Mouse (Mus musculus) kidney, adult 2 months (tissue): ENCODE measurements around the gene Ublcp1. TPM values are rescaled to one million over a fixed set of nuclear protein-coding genes. Genes with fewer than 3 reads are reported as not detected.

Experiments
- DNase-seq: peaks from one replicate; pipeline ENCODE4 v3.0.0; 2021
- H3K27ac ChIP-seq: fragments of 200-500 bp; 2 replicates; pipeline ENCODE4 v1.5.1; 2012; ENCODE audit warnings: low read depth, low read length, control low read depth, inconsistent platforms; ENCODE audit not compliant: insufficient read depth
- H3K27me3 ChIP-seq: fragments of 200-500 bp; replicated peaks from 2 replicates; pipeline ENCODE4 v1.6.1; 2012; ENCODE audit warnings: mild to moderate bottlenecking, moderate library complexity, low read length, inconsistent platforms; ENCODE audit not compliant: control insufficient read depth, insufficient read depth
- H3K36me3 ChIP-seq: fragments of 200-500 bp; 2 replicates; pipeline ENCODE4 v1.6.1; 2012; ENCODE audit warnings: mild to moderate bottlenecking, moderate library complexity, low read length, inconsistent platforms; ENCODE audit not compliant: control insufficient read depth, insufficient read depth
- H3K4me1 ChIP-seq: fragments of 200-500 bp; 2 replicates; pipeline ENCODE4 v1.6.1; 2011; ENCODE audit warnings: low read length; ENCODE audit not compliant: control insufficient read depth, insufficient read depth
- H3K4me3 ChIP-seq: fragments of 200-500 bp; 2 replicates; pipeline ENCODE4 v1.5.1; 2011; ENCODE audit warnings: mild to moderate bottlenecking, low read depth, low read length, control low read depth; ENCODE audit not compliant: insufficient read depth
- CTCF ChIP-seq: fragments of 200-500 bp; conservative IDR thresholded peaks from 2 replicates; pipeline ENCODE4 v1.5.1; 2011; ENCODE audit warnings: low read depth, mild to moderate bottlenecking, control low read depth, low read length, moderate library complexity, mixed read lengths; ENCODE audit not compliant: insufficient read depth, insufficient read length
- POLR2A ChIP-seq: fragments of 200-500 bp; IDR thresholded peaks from one replicate; pipeline ENCODE4 v1.6.1; 2011; ENCODE audit warnings: low read depth, low read length, control low read depth
- WGBS: fragments of 180-500 bp; shearing (Covaris S2); methylation state at CpG from one replicate; pipeline ENCODE4 v1.1.7; 2018; 5-methylcytosine and 5-hydroxymethylcytosine counted together
- polyA plus RNA-seq: library from polyadenylated mRNA; depleted of rRNA; stranded (reverse); fragments of >200 nt; gene quantifications from 2 replicates; pipeline ENCODE4 v1.2.3, GENCODE M21; 2012; rRNA removed

The Ublcp1 gene
- 18.3 and 18.7 TPM in 2 replicates for polyA plus RNA-seq

DNA sequence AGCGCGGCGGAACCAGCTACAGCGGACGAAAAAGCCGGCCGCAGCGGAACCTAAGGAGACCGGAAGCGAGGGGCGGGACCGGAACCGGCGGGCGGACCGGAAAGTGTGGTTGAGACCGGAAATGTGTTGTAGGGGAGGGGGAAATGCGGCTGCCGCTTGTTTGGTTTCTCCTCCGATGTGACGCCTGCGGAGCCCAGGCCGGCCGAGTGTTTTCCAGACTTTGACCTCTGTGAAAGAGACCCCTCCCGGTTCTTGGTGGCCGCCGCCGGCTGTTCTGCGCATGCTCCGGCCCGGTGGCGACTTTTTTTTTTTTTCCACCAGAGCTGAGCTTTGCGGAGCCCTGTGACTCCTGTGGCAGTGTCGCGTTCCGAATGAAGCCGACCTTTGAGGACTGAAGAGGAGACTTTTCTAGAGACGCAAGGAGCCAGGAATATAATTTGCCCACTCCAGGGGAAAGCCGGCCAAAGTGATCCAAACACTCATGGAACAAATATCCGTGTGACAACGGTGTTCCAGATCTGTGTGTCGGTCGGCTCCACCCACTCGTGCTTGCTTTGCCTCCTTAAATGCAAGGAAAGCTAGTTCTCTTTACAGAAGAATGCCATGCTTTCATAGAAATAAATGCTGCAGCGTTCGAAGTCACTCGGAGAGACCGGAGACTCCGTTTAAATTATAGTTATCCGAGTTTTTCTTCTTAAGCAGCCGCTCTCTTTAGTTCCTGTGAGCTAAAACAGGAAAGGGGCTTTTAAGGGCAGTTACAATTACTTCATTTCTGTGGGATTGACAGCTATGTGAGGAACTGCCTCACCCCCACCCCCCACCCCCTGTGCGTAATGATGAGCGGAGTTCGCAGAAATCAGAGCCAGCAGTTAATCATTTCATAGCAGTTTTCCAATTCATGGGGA lies at the start of gene Ublcp1:
Gene Ublcp1, minus strand, starts transcription at position 67 of the 905 bp plus-strand sequence.
- TF ChIP-seq POLR2A (no peak), CTCF (no peak)
- Histone ChIP-seq H3K4me1 (peaks cover 6% of the 10 kb centered on the region; the same call in 1 of the 2 replicates), H3K36me3 (no peaks in the 10 kb centered on the region; the same call in 1 of the 2 replicates), H3K27me3 (no peaks in the 10 kb centered on the region), H3K27ac (peak within 1 kb of the TSS; percentile 93), H3K4me3 (peak within 1 kb of the TSS; percentile 93)
- peak; percentile 97 for DNase-seq
- WGBS: under 1% methylated on average over 54 of the region's 54 CpGs

DNA sequence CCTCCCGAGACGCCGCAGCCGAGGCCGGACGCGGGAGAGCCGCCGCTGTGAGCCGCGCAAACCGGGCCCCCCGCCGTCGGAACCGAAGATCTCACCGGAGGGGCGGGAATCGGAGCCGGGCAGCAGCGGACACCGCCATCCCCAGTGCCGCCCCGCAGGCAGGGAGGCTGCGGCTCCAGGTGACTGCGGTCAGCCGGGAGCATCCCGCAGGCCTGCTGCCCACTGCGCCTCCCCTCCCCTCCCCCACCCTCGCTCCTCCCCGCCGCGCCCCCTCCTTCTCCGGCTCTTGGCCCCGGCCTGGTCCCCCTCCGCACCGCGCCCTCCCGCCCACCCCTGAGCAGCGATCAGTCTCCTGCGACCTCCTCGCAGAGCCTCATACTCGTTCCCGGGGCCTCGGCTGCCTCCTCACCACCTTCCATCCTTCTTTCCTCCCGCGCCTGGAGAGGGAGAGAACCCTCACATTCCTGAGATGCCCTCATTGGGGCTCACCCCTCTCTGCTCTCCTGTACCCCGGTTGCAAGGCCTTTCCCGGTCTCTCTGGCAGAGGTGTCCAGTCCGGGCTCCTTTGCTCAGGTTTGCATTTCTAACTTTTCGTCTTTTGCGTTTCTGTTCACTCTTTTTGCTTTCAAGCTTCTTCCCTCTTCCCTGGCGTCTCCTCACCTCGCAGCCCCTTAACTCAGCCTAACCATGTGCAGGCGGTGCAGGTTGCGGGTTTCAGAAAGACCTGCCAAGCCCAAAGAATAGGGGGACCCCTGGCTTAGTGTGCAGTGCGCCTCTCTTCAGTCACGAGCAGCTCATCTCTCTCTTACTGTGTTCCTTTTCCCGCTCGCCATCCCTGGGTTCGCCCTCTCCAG lies 49.0 kb upstream of the Ublcp1 start:
- peak; percentile 23 for DNase-seq
- peaks cover 8% of the 10 kb centered on the region; the same call in 1 of the 2 replicates for H3K4me1 ChIP-seq
- H3K36me3 ChIP-seq: no peaks in the 10 kb centered on the region
- H3K4me3 ChIP-seq: peak overlapping the region; percentile 64
- peak overlapping the region; percentile 78 for H3K27ac ChIP-seq
- no peaks in the 10 kb centered on the region for H3K27me3 ChIP-seq
- TF ChIP-seq CTCF: no peak
- TF ChIP-seq POLR2A: no peak
- under 1% methylated on average over 49 of the region's 61 CpGs for WGBS

DNA sequence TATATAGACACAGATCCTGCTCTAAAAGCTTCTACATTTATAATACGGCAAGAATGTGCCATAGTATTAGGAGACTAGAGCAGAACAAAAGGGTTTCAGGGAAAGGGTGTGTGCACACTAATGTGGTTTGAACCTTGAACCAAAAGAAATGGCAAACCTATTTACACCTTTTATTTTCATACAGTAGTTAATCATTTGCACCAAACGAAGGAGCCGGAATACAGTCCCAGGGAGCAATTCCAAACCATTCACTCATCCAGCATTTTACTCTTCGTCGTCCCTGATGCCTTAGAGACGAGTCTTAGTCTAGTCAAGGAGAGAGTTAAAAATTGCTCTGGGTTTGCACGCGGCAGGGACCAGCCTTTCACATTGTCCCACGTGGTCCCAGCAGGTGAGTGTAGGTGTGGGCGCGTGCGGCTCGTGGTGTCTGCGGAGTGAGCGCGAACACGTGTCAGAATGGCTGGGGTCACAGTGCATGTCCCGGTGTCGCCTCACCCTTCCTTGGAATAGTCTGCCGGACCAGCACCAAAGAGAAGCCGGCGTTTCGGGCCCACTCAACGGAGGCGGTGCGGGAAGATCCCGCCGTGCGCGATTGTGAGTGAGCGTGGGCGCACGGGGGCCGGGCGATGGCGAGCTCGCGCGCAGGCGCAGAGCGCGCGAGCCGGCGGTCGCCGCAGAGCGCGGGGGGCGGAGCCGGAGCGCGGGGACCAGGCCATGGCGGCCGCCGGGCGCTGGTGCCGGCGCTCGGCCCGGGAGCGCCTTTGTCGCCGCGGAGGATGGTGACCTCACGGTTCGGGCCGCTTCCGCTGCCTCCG lies 48.2 kb upstream of the Ublcp1 start, which contains the start of gene Rnf145:
Gene Rnf145, plus strand, starts transcription at position 684 of the 815 bp plus-strand sequence.
- peak; percentile 83 for DNase-seq
- WGBS: 1% methylated on average over 67 of the region's 70 CpGs

DNA sequence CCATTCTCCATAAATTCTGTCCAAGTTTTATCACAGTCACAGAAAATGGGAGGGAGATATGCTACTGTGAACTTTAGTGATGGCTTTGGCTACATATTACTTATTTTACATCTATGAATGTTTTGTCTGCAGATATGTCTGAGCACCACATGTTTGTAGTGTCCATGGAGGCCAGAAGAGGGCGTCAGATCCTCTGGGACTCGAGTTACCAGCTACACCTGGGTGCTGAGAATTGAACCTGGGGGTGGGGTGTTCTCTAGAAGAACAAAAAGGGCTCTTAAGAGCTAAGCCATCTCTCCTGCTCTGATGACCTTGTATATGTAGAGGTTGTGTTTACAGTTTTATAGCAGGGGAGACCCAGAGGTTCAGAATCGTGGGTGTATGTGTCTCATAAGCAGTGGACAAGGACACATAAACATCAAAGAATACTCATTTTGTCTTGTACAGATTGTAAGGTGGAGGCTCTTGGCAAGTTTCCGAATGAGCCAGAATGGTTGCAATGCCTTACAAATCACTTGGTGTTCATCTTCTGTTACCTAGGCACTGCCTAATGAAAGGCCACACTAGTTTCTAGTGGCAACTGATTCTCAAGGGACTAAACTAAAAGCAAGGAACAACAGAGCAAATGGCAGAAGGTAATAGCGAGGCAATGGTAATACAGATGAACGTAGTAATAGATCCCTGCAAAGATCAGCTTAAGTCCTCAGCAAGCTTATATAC lies 47.4 kb upstream of the Ublcp1 start:
- Histone ChIP-seq H3K27ac (peak overlapping the region; percentile 61), H3K36me3 (no peaks in the 10 kb centered on the region), H3K4me3 (no peak overlapping the region), H3K27me3 (no peaks in the 10 kb centered on the region), H3K4me1 (peaks cover 8% of the 10 kb centered on the region; the same call in 1 of the 2 replicates)
- DNase-seq: no peak
- no peak for TF ChIP-seq POLR2A
- no peak for TF ChIP-seq CTCF
- WGBS: 45% methylated on average over 6 of the region's 6 CpGs

More for the DNA sequence above, 48.2 kb upstream of the Ublcp1 start, which contains the start of gene Rnf145:
- Histone ChIP-seq H3K4me3 (peak within 1 kb of the TSS; percentile 64), H3K27ac (peak within 1 kb of the TSS; percentile 78), H3K27me3 (no peaks in the 10 kb centered on the region), H3K4me1 (peaks cover 8% of the 10 kb centered on the region; the same call in 1 of the 2 replicates), H3K36me3 (no peaks in the 10 kb centered on the region)
- TF ChIP-seq CTCF: no peak
- TF ChIP-seq POLR2A: no peak

DNA sequence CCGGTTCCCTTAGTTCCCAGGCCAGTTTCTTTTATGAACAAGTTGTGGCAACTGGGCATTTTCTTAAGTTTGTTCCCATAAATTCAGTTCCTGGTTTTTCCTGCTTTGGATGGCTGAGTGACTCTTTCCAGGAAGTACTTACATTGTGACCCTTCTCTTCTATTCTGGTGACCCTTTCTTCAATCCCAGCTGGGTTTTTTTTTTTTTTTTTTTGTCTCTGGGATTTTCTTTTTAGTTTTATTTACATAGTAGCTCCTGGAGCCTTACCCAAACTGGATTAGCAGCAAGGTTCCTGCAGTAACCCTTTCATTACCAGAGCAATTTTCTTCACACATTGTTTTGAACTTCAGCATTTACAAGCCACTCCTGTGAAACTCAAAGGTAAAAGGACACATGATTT lies 46.1 kb upstream of the Ublcp1 start:
- Histone ChIP-seq H3K4me1 (peaks cover 8% of the 10 kb centered on the region; the same call in 1 of the 2 replicates), H3K4me3 (no peak overlapping the region)
- WGBS: 45% methylated on average over 1 of the region's 1 CpGs

More for the DNA sequence above, 46.1 kb upstream of the Ublcp1 start:
- no peaks in the 10 kb centered on the region for H3K36me3 ChIP-seq
- DNase-seq: no peak
- no peak overlapping the region for H3K27ac ChIP-seq
- TF ChIP-seq CTCF (no peak), POLR2A (no peak)
- no peaks in the 10 kb centered on the region for H3K27me3 ChIP-seq
